In genomic region chr6:135351638-135352302, GRCm38 (mm10) we compare ENCODE assay signal across 11 mouse cellular contexts. TPM values are rescaled to one million over a fixed set of nuclear protein-coding genes. Genes with fewer than 3 reads are reported as not detected.
DNase-seq lines count a peak whose midpoint lies in the region; ATAC-seq and TF ChIP-seq lines count a peak whose summit lies in the region.
"Had no signal": no experiment of that assay in that cellular context is flagged by ENCODE, and none has a peak within 500 bp of the region (broad histone marks: within the 10 kb centered on the region; RNA-seq: fewer than 3 reads in every experiment).

No protein-coding gene starts in this region.

- no peaks in the 10 kb centered on the region for H3K36me3 ChIP-seq in forebrain, embryonic 13.5 days (ENCODE audit: poor library complexity, severe bottlenecking)
- no peaks in the 10 kb centered on the region for H3K36me3 ChIP-seq in forebrain, embryonic 12.5 days (replicated peaks)
- H3K36me3 ChIP-seq in kidney, postnatal 0 days (ENCODE audit: insufficient read depth, low read length) = no peaks in the 10 kb centered on the region
- no peaks in the 10 kb centered on the region for H3K36me3 ChIP-seq in thymus, adult 2 months (ENCODE audit: control insufficient read depth, insufficient read depth, low read length)

- H3K4me1 ChIP-seq in forebrain, embryonic 13.5 days = peaks cover 17% of the 10 kb centered on the region
- peaks cover 12% of the 10 kb centered on the region for H3K4me1 ChIP-seq in forebrain, embryonic 12.5 days
- H3K4me1 ChIP-seq in kidney, postnatal 0 days (replicated peaks; ENCODE audit: insufficient read depth, low read length) = peaks cover 7% of the 10 kb centered on the region
- H3K4me1 ChIP-seq in thymus, adult 2 months (replicated peaks; ENCODE audit: control insufficient read depth, insufficient read depth, low read length) = no peaks in the 10 kb centered on the region

- no peak for TF ChIP-seq CTCF in kidney, postnatal 0 days (IDR thresholded peaks at IDR 0.05; ENCODE audit: low read depth)
- no peak for TF ChIP-seq CTCF in thymus, adult 2 months (IDR thresholded peaks at IDR 0.05; ENCODE audit: borderline replicate concordance, control insufficient read depth, extremely low read depth, insufficient read depth, low read length, poor library complexity)

- WGBS in forebrain, embryonic 13.5 days = 72% methylated on average over 8 of the region's 8 CpGs
- WGBS in forebrain, embryonic 12.5 days = 78% methylated on average over 8 of the region's 8 CpGs
- 38% methylated on average over 8 of the region's 8 CpGs for WGBS in kidney, postnatal 0 days
- 93% methylated on average over 8 of the region's 8 CpGs for WGBS in thymus, adult 2 months

- H3K27me3 ChIP-seq in forebrain, embryonic 13.5 days = no peaks in the 10 kb centered on the region
- no peaks in the 10 kb centered on the region for H3K27me3 ChIP-seq in forebrain, embryonic 12.5 days
- no peaks in the 10 kb centered on the region for H3K27me3 ChIP-seq in kidney, postnatal 0 days (ENCODE audit: insufficient read depth, low read length)
- no peaks in the 10 kb centered on the region for H3K27me3 ChIP-seq in thymus, adult 2 months (ENCODE audit: control insufficient read depth, insufficient read depth, low read length)
- H3K27me3 ChIP-seq: CH12.LX had no signal

- H3K9me3 ChIP-seq in forebrain, embryonic 13.5 days (replicated peaks) = no peaks in the 10 kb centered on the region
- H3K9me3 ChIP-seq in forebrain, embryonic 12.5 days = no peaks in the 10 kb centered on the region
- H3K9me3 ChIP-seq in kidney, postnatal 0 days (replicated peaks; ENCODE audit: low read length) = no peaks in the 10 kb centered on the region

- H3K4me3 ChIP-seq in forebrain, embryonic 13.5 days = no peak overlapping the region
- no peak overlapping the region for H3K4me3 ChIP-seq in forebrain, embryonic 12.5 days (replicated peaks)
- no peak overlapping the region for H3K4me3 ChIP-seq in kidney, postnatal 0 days (replicated peaks; ENCODE audit: low read depth, low read length)
- H3K4me3 ChIP-seq in thymus, adult 2 months (ENCODE audit: control insufficient read depth, insufficient read depth, low read length) = no peak overlapping the region

- H3K4me2 ChIP-seq in forebrain, embryonic 13.5 days = no peak overlapping the region
- no peak overlapping the region for H3K4me2 ChIP-seq in forebrain, embryonic 12.5 days
- no peak overlapping the region for H3K4me2 ChIP-seq in kidney, postnatal 0 days (ENCODE audit: low read length)

- H3K9ac ChIP-seq in forebrain, embryonic 13.5 days = no peak overlapping the region
- H3K9ac ChIP-seq in forebrain, embryonic 12.5 days = no peak overlapping the region
- H3K9ac ChIP-seq in kidney, postnatal 0 days (ENCODE audit: low read depth, low read length) = no peak overlapping the region

- peak; percentile 46 for ATAC-seq in forebrain, embryonic 13.5 days
- ATAC-seq in forebrain, embryonic 12.5 days (ENCODE audit: low FRiP score) = no peak
- ATAC-seq in kidney, postnatal 0 days (replicated peaks; ENCODE audit: low FRiP score, low read depth) = peak; percentile 82
- ATAC-seq in megakaryocyte progenitor cell, adult 5-6 weeks (replicated peaks; ENCODE audit: poor library complexity) = no peak

- TF ChIP-seq POLR2A in thymus, adult 2 months (IDR thresholded peaks at IDR 0.05; ENCODE audit: control insufficient read depth, extremely low read depth, insufficient read depth, low read length, poor library complexity) = no peak

- peak; percentile 29 for DNase-seq in ovary, postnatal 36 days (ENCODE audit: low spot score)
- DNase-seq in ovary, postnatal 14 days (ENCODE audit: low spot score) = no peak
- DNase-seq in kidney, postnatal 0 days (ENCODE audit: low spot score) = peak; percentile 80
- DNase-seq in thymus, adult 2 months = no peak
- DNase-seq in ovary, postnatal 10 days (ENCODE audit: low spot score) = no peak

- peak overlapping the region; percentile 35; the same call in 1 of the 2 replicates for H3K27ac ChIP-seq in forebrain, embryonic 13.5 days
- H3K27ac ChIP-seq in forebrain, embryonic 12.5 days = no peak overlapping the region
- peak overlapping the region; percentile 66 for H3K27ac ChIP-seq in kidney, postnatal 0 days
- no peak overlapping the region for H3K27ac ChIP-seq in thymus, adult 2 months (ENCODE audit: control insufficient read depth, insufficient read depth, low read length)

RNA-seq across cellular contexts. Expression of gene Emp1, which starts 10.6 kb away (rescaled TPM):
- 3.9 and 5.0 TPM in 2 replicates for polyA plus RNA-seq in forebrain, embryonic 13.5 days (2015; fragmentation: Nextera tagmentation; extraction: Ambion mirVana)
- polyA plus RNA-seq in forebrain, embryonic 12.5 days (2016; fragmentation: Nextera tagmentation; extraction: Ambion mirVana) = 6.7 and 7.9 TPM in 2 replicates
- polyA plus RNA-seq in kidney, postnatal 0 days (2015; fragmentation: Nextera tagmentation; extraction: Ambion mirVana) = 54.7 and 55.7 TPM in 2 replicates
- polyA plus RNA-seq in thymus, adult 2 months (2012; rRNA removed) = 57.5 and 69.9 TPM in 2 replicates
- 0.64 and 0.74 TPM in 2 replicates for total RNA-seq in megakaryocyte progenitor cell, adult 5-6 weeks (2015)
- 0.75 and 1.1 TPM in 2 replicates for total RNA-seq in megakaryocyte progenitor cell, adult 5-6 weeks (2017)

RNA-seq across cellular contexts. Expression of gene Pbp2, which starts 41.6 kb away (rescaled TPM):
- not detected in 2 replicates for polyA plus RNA-seq in forebrain, embryonic 13.5 days (2015; fragmentation: Nextera tagmentation; extraction: Ambion mirVana)
- not detected in 2 replicates for polyA plus RNA-seq in forebrain, embryonic 12.5 days (2016; fragmentation: Nextera tagmentation; extraction: Ambion mirVana)
- polyA plus RNA-seq in kidney, postnatal 0 days (2015; fragmentation: Nextera tagmentation; extraction: Ambion mirVana) = 0.20 and 0.42 TPM in 2 replicates
- polyA plus RNA-seq in thymus, adult 2 months (2012; rRNA removed) = not detected in 2 replicates
- not detected in 2 replicates for total RNA-seq in megakaryocyte progenitor cell, adult 5-6 weeks (2015)
- not detected in 2 replicates for total RNA-seq in megakaryocyte progenitor cell, adult 5-6 weeks (2017)
- total RNA-seq: CH12.LX; megakaryocyte-erythroid progenitor cell, adult 5-6 weeks had no signal
- polyA plus RNA-seq: heart, embryonic 14.5 days had no signal

Comparison
In these comparisons a context has a peak if more than half of its experiments do, and no peak if none do; other contexts are left out.
1. ATAC-seq: peak in forebrain, embryonic 13.5 days (single experiment) and kidney, postnatal 0 days (single experiment); none in forebrain, embryonic 12.5 days (single experiment) and megakaryocyte progenitor cell, adult 5-6 weeks (single experiment).
2. H3K27ac ChIP-seq: peak in forebrain, embryonic 13.5 days (single experiment) and kidney, postnatal 0 days (single experiment); none in forebrain, embryonic 12.5 days (single experiment) and thymus, adult 2 months (single experiment).
3. DNase-seq: peak in ovary, postnatal 36 days (single experiment) and kidney, postnatal 0 days (single experiment); none in ovary, postnatal 14 days (single experiment), thymus, adult 2 months (single experiment) and ovary, postnatal 10 days (single experiment).